Mouse (Mus musculus): ENCODE measurements around the gene Arhgef10l.

DNA sequence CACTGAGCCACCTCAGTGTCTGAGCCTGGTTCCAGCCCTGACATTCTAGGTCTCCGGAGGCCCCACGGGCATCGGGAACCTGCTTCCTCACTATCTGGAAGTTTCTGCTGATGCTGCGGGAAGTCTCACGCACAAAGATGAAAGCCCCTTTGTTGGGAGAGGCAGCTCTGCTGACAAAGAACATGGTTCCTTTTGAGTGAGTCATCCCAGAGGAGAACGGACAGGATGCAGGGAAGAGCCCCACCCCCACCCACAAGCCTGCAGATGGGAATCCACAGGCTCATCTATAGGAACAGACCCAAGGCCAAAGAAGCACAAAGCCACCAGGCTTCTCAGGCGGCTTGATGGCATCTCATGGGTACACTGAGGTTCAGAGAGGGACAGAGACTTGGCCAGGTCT, 165.0 kb downstream of the Arhgef10l start:
- TF ChIP-seq CTCF (IDR thresholded peaks at IDR 0.05; ENCODE audit: borderline replicate concordance, insufficient read depth, low read depth, low read length) (no peak), POLR2A (IDR thresholded peaks at IDR 0.05; ENCODE audit: borderline replicate concordance, insufficient read depth, low read length) (no peak)
